Mouse (Mus musculus): ENCODE measurements at regions not wholly inside any gene's neighbourhood (a gene's known extent, or its start where the extent isn't known, plus 50 kb on each side); places are given as distances from the start of the nearest gene placed in this dataset.

DNA sequence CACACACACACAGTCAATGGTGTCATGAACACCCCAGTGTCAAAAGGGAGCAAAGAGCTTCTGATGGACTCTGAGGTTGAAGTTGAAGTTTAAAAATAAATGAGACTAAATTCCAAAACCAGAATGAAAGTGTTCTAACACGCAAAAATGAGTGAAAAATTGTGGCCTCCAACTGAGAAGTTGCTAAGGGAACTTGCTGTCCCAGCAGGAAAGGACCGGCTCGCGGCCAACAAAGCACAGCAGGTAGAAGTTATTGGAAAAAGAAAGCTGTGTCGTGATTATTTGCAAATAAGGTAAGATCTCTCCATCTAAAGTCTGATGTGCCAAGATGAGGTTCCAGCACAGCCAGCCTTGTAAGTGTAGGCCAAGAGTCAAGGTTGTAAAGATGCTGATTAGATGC lies 169.7 kb downstream of the Nrp2 start:
- TF ChIP-seq HCFC1 (IDR thresholded peaks at IDR 0.05; ENCODE audit: low read depth, low read length) = no peak
- TF ChIP-seq EP300 (IDR thresholded peaks at IDR 0.05; ENCODE audit: low read length) = no peak
- TF ChIP-seq POLR2A (IDR thresholded peaks at IDR 0.05; ENCODE audit: low read depth, low read length) = no peak
- no peak for TF ChIP-seq USF1 (IDR thresholded peaks at IDR 0.05; ENCODE audit: low read depth, low read length)
- TF ChIP-seq ZKSCAN1 (IDR thresholded peaks at IDR 0.05; ENCODE audit: borderline replicate concordance, low read depth, low read length) = no peak
- TF ChIP-seq CTCF (conservative IDR thresholded peaks at IDR 0.05 in 1 of 2, IDR thresholded peaks at IDR 0.05 in 1 of 2; ENCODE audit: low read depth in 2 of 2, low read length in 2 of 2) = no peak
- TF ChIP-seq UBTF (IDR thresholded peaks at IDR 0.05; ENCODE audit: low read depth, low read length) = no peak

Data from CH12.LX (cell line).